Mouse (Mus musculus) gastrocnemius, postnatal 10 days (tissue): ENCODE measurements around the gene Adora3. TPM values are rescaled to one million over a fixed set of nuclear protein-coding genes. Genes with fewer than 3 reads are reported as not detected.
"Not testable (repeated sequence)": the region's sequence is repeated elsewhere in the genome, so short reads cannot be mapped to it uniquely, and the experiment has no call there.

Source experiments
- DNase-seq: peaks from one replicate; pipeline ENCODE4 v3.0.0; 2021; ENCODE audit warnings: mixed read lengths
- total RNA-seq, 2 experiments: library from RNA; stranded (reverse); gene quantifications; 2 replicates each; pipeline ENCODE4 v1.2.3; 2021

Gene Adora3
- total RNA-seq, 2 experiments from 2014 or later, result 0.19 to 0.29 TPM

DNA sequence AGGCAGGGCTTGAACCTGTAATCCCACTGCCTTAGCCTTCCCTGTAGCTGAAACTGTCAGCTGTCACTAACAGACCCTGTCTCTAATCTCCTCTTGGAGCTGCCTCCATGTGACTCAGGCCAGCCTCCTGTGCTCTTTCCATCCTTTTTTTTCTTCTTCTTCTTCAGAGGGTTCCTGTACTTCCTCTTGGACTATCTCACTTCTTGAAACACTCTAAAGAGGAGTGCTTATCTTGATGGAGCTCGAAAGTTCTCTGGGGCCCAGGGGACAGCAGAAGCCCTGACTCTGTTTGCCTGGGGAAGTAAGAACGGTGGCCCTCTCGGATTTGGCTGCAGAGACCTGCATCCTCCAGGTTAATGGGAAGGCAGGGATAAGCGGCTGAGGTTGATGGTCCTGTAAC lies 33.6 kb downstream of the Adora3 start:
- no peak for DNase-seq

DNA sequence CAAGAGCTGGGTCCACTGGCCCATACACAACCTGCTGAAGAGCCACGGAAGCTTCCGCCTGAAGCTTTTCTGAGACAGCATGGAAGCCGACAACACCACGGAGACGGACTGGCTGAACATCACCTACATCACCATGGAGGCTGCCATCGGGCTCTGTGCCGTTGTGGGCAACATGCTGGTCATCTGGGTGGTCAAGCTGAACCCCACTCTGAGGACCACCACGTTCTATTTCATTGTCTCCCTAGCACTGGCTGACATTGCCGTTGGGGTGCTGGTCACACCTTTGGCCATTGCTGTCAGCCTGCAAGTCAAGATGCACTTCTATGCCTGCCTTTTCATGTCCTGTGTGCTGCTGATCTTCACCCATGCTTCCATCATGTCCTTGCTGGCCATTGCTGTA lies 34.1 kb downstream of the Adora3 start:
- DNase-seq, result no peak

- no peak for DNase-seq
These were observed 37.4 kb downstream of the Adora3 start for GRCm38 (mm10) chr3:105907956-105908655.

DNA sequence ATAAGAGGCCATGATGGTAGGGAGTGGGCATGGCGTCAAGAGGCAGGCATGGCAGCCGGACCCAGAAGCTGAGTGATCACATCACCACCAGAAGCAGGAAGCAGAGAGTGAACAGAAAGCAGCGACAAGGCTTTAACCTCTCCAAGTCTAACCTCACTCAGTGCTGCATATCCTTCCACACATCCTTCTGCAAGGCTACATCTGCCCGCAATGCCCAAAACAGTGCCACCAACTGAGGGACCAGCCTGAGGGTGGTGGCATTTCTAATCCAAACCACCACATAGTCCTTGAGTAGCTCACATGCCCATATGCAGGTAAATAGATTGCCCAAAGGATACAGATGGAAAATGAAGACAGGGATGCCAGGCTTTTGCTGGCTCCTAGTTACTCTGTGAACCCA lies 38.3 kb downstream of the Adora3 start:
- no peak for DNase-seq

GRCm38 (mm10) chr3:105910519-105911190 lies 40.0 kb downstream of the Adora3 start:
- no peak for DNase-seq

GRCm38 (mm10) chr3:105912097-105912880 lies 41.6 kb downstream of the Adora3 start:
- DNase-seq, result no peak

DNA sequence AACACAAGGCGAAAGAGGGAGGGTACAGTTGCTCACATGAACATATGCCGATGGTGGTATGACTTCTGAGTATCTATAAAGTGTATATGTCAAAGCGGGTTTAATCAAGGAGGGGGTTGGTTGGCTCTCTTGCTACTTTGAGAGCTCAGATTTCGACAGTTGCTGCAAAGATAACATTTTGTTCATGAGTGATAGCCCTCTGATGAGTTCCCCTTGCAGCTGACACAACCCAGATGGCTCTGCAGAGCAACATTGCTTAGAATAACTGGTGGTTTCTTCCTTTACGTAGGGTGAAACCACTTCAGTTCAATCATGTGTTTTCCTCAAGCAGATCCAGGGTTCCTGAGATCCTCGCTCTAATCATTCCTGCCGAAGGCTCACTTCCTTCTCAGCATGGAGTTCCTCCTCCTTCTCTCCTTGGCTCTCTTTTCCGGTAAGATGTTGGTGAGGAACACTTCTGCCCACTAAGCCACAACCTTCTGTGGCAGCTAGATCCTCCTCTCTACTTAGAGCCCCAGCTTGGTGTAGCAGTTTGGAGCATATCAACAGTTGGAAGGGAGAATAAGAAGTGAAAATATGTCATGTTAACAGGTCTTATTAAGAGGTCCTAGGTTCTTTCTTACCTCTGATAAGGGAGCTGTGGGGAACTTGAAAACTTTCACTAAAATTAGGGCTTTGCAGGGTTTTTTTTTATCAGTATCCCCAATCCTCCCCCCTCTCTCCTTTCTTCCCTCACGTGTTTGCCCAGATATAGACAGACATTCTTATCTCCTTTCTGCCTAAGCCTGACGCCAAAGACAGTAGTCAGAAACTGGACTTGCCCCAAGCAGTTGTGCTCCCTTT lies 43.4 kb downstream of the Adora3 start:
- DNase-seq, result no peak

DNA sequence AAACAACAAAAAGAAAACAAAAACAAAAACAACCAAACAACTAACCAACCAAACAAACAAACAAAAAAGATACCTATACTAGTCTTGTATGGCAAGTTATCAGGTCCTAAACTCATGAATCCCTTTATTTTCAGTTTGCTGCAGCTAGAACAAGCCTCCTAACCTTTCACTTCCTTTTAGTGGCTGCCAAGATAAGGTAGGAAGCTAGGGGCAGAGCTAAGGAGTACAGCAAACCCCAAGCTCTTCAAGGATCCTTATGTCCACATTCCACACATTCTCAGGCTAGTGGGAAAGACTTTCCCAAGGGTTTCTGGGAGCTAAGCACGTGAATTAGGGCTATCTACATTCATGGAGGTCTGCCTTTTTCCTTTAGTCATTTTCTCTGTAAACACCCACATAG lies 44.6 kb downstream of the Adora3 start:
- no peak for DNase-seq

DNA sequence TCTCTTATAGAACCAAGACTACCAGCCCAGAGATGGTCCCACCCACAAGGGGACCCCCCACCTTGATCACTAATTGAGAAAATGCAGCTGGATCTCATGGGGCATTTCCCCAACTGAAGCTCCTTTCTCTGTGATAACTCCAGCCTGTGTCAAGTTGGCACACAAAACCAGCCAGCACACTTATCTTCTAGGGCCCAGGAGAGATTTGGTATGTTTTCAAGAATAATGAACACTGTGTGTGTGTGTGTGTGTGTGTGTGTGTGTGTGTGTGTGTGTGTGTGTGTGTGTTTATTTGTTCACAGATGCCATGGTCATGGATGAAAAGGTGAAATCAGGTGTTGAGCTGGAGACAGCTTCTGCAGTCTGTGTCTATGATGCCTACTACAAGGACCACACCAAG lies 45.8 kb downstream of the Adora3 start:
- not testable (repeated sequence) for DNase-seq

DNA sequence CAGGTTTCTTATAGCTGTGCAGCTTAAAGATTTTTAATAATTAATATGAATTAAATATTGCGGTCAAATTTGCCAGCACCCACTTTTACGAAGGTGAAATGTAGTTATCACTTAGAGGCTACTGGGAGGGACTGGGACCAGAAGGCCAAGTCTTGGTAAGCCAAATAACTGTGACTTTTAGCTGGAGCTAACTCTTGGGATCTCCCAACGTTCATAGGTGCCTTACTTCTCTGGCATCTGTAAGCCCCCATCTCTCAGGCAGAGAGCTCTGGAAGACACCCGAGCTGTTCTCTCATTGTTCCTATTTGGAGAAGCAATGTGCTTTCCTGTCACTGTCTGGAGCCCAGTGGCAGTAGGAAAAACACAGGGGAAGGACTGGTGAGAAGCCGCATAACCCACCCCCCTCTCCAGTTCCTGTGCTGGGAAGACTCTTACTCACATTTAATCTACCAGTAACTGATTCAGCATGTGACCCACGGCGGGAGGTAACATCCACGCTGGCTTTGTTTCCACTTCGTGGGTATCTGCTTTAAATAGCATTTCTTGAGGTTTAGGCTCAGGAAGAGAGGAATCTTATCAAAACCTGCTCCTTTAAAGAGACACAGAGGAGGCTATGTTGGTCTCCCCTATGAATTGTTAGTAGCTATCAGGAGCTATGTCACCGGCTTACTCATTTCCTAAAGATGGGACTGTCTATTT lies 47.1 kb downstream of the Adora3 start:
- no peak for DNase-seq

GRCm38 (mm10) chr3:105918355-105918745 lies 47.7 kb downstream of the Adora3 start:
- no peak for DNase-seq

GRCm38 (mm10) chr3:105920743-105921142 lies 50.1 kb downstream of the Adora3 start:
- DNase-seq, result not testable (repeated sequence)

DNA sequence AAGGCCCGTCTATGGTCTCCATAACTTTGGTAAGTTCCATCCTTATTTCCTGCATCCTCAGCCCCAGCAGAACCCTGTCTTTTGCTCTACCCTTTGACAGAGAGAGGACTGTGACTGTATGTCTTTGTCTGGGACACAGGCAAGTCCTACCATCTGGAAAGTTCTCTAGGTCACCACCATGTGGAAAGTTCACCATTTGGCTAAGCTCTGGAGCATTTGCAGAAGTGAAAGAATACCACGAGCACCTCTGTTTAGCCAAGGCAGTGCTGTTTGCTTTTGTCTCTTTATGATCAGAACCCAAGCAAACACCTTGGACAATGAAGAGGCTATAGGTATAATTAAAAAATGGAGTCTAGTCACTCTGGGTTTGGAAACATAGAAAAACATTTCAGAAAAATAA lies 51.3 kb downstream of the Adora3 start:
- DNase-seq, result no peak

GRCm38 (mm10) chr3:105924616-105925015 lies 54.0 kb downstream of the Adora3 start:
- no peak for DNase-seq

GRCm38 (mm10) chr3:105927561-105928194 lies 57.0 kb downstream of the Adora3 start:
- no peak for DNase-seq

DNA sequence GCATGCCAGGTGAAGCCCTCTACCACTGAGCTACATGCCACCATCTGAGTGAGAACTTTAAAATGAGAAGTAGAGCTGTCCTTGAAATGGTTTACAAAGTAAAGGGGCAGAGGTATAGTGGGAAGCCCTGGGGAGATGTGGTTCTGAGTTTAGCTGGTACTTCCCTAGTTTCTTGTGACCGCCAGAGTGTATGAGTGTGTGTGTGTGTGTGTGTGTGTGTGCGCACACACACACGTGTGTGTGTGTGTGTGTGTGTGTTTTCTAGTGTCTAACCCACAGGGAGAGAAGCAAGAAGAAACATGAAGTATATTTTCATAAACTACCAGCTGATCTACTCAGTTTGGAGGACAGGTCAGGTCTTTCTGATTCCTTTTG lies 57.5 kb downstream of the Adora3 start:
- no peak for DNase-seq

DNA sequence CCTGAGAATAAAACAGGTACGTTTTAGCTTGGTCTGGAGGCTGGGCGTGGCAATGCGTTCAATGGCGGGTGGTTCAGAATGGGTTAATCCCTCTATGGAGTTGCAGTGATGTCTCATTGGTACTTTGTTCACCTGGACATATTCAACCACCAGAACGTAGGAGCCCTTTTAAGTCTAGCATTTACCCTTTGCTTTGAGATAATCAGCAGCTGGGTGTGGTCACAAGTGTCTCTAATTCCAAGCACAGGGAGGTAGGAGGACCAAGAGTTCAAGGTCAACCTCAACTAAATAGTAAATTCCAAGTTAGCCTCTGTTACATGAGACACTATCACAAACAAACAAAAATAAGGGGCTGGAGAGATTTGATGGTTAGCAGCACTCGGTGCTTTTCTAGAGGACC lies 58.1 kb downstream of the Adora3 start:
- no peak for DNase-seq

- no peak for DNase-seq
These were observed 59.2 kb downstream of the Adora3 start for GRCm38 (mm10) chr3:105929821-105930220.

GRCm38 (mm10) chr3:105931095-105931494 lies 60.4 kb downstream of the Adora3 start:
- no peak for DNase-seq

GRCm38 (mm10) chr3:105932240-105933071 lies 61.8 kb downstream of the Adora3 start, which contains the start of gene I830077J02Rik:
Gene I830077J02Rik (minus strand): TSS chr3:105932664.
- DNase-seq, result no peak
